Mouse (Mus musculus) MEL (cell line): ENCODE data around the gene Stx17.

ENCODE experiments used
- CTCF ChIP-seq, 3 experiments: IDR thresholded peaks in 2 of 3; conservative IDR thresholded peaks in 1 of 3; 2 replicates each; pipeline ENCODE4 v1.5.1; 2011 to 2012; ENCODE audit warnings: low read length in 3 of 3, low read depth in 2 of 3, mild to moderate bottlenecking in 2 of 3, improper control_type of control experiment in 1 of 3, inconsistent platforms in 1 of 3, mixed read lengths in 1 of 3, moderate library complexity in 1 of 3; ENCODE audit not compliant: control insufficient read depth in 1 of 3, insufficient read depth in 1 of 3, poor library complexity in 1 of 3, severe bottlenecking in 1 of 3
- E2F4 ChIP-seq: IDR thresholded peaks from 2 replicates; pipeline ENCODE4 v1.6.1; 2011; ENCODE audit warnings: low read depth, low read length, improper control_type of control experiment, borderline replicate concordance
- EP300 ChIP-seq, 2 experiments: IDR thresholded peaks; 2 replicates each; pipeline ENCODE4 v1.6.1; 2011; ENCODE audit warnings: improper control_type of control experiment in 2 of 2, low read length in 2 of 2, low read depth in 1 of 2, mild to moderate bottlenecking in 1 of 2
- GATA1 ChIP-seq: IDR thresholded peaks from 2 replicates; pipeline ENCODE4 v1.6.1; 2011; ENCODE audit warnings: low read depth, low read length, improper control_type of control experiment
- MAFK ChIP-seq: IDR thresholded peaks from 2 replicates; pipeline ENCODE4 v1.6.1; 2011; ENCODE audit warnings: low read depth, mild to moderate bottlenecking, low read length, improper control_type of control experiment, borderline replicate concordance
- NELFE ChIP-seq: IDR thresholded peaks from 2 replicates; pipeline ENCODE4 v1.6.1; 2011; ENCODE audit warnings: low read depth, low read length, improper control_type of control experiment
- POLR2A ChIP-seq, 2 experiments: IDR thresholded peaks; 2 replicates each; pipeline ENCODE4 v1.6.1; 2011 to 2012; ENCODE audit warnings: low read length in 2 of 2, mild to moderate bottlenecking in 2 of 2, control low read depth in 1 of 2, improper control_type of control experiment in 1 of 2, low read depth in 1 of 2, moderate library complexity in 1 of 2; ENCODE audit not compliant: control insufficient read depth in 1 of 2, insufficient read depth in 1 of 2, poor library complexity in 1 of 2
- POLR2AphosphoS2 ChIP-seq: IDR thresholded peaks from 2 replicates; pipeline ENCODE4 v1.6.1; 2011; ENCODE audit warnings: low read length, improper control_type of control experiment
- RCOR1 ChIP-seq: IDR thresholded peaks from 2 replicates; pipeline ENCODE4 v1.6.1; 2012; ENCODE audit warnings: low read depth, mild to moderate bottlenecking, inconsistent platforms, low read length, improper control_type of control experiment
- SMC3 ChIP-seq: IDR thresholded peaks from 2 replicates; pipeline ENCODE4 v1.6.1; 2011; ENCODE audit warnings: low read depth, low read length, improper control_type of control experiment
- USF1 ChIP-seq: IDR thresholded peaks from 2 replicates; pipeline ENCODE4 v1.6.1; 2014; ENCODE audit warnings: low read depth, mild to moderate bottlenecking, inconsistent platforms, low read length, improper control_type of control experiment, moderate library complexity

DNA sequence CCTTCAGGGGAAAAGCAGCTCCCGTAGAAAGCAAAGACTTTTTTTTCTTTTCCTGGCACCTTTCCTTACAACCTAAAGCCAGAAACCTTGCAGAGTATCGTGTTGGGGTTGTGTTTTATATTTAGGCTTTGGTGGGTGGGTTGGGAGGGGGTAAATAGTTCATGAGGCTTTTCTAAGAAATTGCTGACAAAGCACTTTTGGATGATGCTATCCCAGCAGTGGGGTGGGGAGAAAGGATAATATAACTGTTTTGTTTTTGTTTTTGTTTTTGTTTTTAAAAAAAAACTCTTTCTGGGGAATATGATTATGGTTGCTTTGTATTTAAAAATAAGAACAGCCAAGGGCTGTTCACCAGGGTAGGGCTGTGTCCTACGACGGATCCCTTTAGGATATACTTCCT is 41.3 kb upstream of the Stx17 start:
- TF ChIP-seq POLR2AphosphoS2, result no peak
- no peak for TF ChIP-seq USF1
- no peak for TF ChIP-seq NELFE
- no peak for TF ChIP-seq POLR2A (IDR thresholded peaks at IDR 0.05; ENCODE audit: control insufficient read depth in 1 of 2, insufficient read depth in 1 of 2, low read depth in 1 of 2, low read length in 2 of 2, poor library complexity in 1 of 2)
- TF ChIP-seq E2F4, result no peak
- peak; percentile 89 for TF ChIP-seq MAFK
- no peak for TF ChIP-seq EP300 (IDR thresholded peaks at IDR 0.05; ENCODE audit: low read depth in 1 of 2, low read length in 2 of 2)
- TF ChIP-seq CTCF (IDR thresholded peaks at IDR 0.05 in 2 of 3, conservative IDR thresholded peaks at IDR 0.05 in 1 of 3; ENCODE audit: control insufficient read depth in 1 of 3, insufficient read depth in 1 of 3, low read depth in 2 of 3, low read length in 3 of 3, poor library complexity in 1 of 3, severe bottlenecking in 1 of 3), result no peak
- no peak for TF ChIP-seq GATA1
- no peak for TF ChIP-seq RCOR1
- TF ChIP-seq SMC3, result no peak
